Mouse (Mus musculus) urinary bladder, adult 18-20 months (tissue): ENCODE results near the gene Tchp.

Source experiments
- DNase-seq, 2 experiments: peaks; one replicate each; pipeline ENCODE4 v3.0.0; 2022; ENCODE audit warnings: low spot score in 2 of 2, mixed read lengths in 2 of 2

Tchp gene

GRCm38 (mm10) chr5:114707265-114708068, at the start of gene Tchp:
Gene Tchp (plus strand): TSS chr5:114707760.
- DNase-seq, result peak; percentile 90 to 95

GRCm38 (mm10) chr5:114658255-114658654, 49.3 kb upstream of the Tchp start, which contains the start of gene Trpv4:
Gene Trpv4 (minus strand): TSS chr5:114658421.
- DNase-seq, result no peak

- no peak for DNase-seq
Measured at GRCm38 (mm10) chr5:114661029-114661428, 46.5 kb upstream of the Tchp start.

- DNase-seq, result no peak
Measured at GRCm38 (mm10) chr5:114664139-114664538, 43.4 kb upstream of the Tchp start.

- DNase-seq, result no peak
Measured at GRCm38 (mm10) chr5:114664750-114665149, 42.8 kb upstream of the Tchp start.

GRCm38 (mm10) chr5:114666659-114667058, 40.9 kb upstream of the Tchp start:
- no peak for DNase-seq

GRCm38 (mm10) chr5:114667228-114667856, 40.2 kb upstream of the Tchp start:
- peak; percentile 98 to 100 for DNase-seq

GRCm38 (mm10) chr5:114669014-114669413, 38.5 kb upstream of the Tchp start:
- no peak for DNase-seq

GRCm38 (mm10) chr5:114673114-114673513, 34.4 kb upstream of the Tchp start:
- no peak for DNase-seq

- no peak for DNase-seq
Measured at GRCm38 (mm10) chr5:114674594-114674993, 33.0 kb upstream of the Tchp start.

- DNase-seq, result no peak
Measured at GRCm38 (mm10) chr5:114679841-114680591, 27.5 kb upstream of the Tchp start.

- DNase-seq, result peak in 1 of 2 experiments; percentile 71
Measured at GRCm38 (mm10) chr5:114680676-114681285, 26.8 kb upstream of the Tchp start.

GRCm38 (mm10) chr5:114681717-114682116, 25.8 kb upstream of the Tchp start:
- peak in 1 of 2 experiments; percentile 39 for DNase-seq

GRCm38 (mm10) chr5:114685986-114686385, 21.6 kb upstream of the Tchp start:
- DNase-seq, result no peak

GRCm38 (mm10) chr5:114686726-114687210, 20.8 kb upstream of the Tchp start:
- DNase-seq, result no peak

GRCm38 (mm10) chr5:114687901-114688300, 19.7 kb upstream of the Tchp start:
- no peak for DNase-seq

- DNase-seq, result no peak
Measured at GRCm38 (mm10) chr5:114688703-114689102, 18.9 kb upstream of the Tchp start.

GRCm38 (mm10) chr5:114689700-114690366, 17.7 kb upstream of the Tchp start:
- DNase-seq, result no peak

- DNase-seq, result peak; percentile 88 to 91
Measured at GRCm38 (mm10) chr5:114690633-114691567, 16.7 kb upstream of the Tchp start, which contains the start of gene Gltp. Gene Gltp (minus strand): TSS chr5:114690984.

GRCm38 (mm10) chr5:114695775-114696174, 11.8 kb upstream of the Tchp start:
- DNase-seq, result no peak
